Mouse (Mus musculus) heart, embryonic 10.5 days (tissue): Measurements from ENCODE around the gene Fancg. TPM values are rescaled to one million over a fixed set of nuclear protein-coding genes. Genes with fewer than 3 reads are reported as not detected.

ENCODE experiments used
- DNase-seq: peaks from one replicate; pipeline ENCODE4 v3.0.0-alpha.2; 2017; ENCODE audit warnings: low spot score
- H3K27ac ChIP-seq: fragments of 300-500 bp; sonication (generic); 2 replicates; pipeline ENCODE4 v1.5.1; 2016; ENCODE audit warnings: mild to moderate bottlenecking
- H3K27me3 ChIP-seq: fragments of 300-500 bp; sonication (generic); 2 replicates; pipeline ENCODE4 v1.6.1; 2016; ENCODE audit warnings: mild to moderate bottlenecking; ENCODE audit not compliant: poor library complexity, insufficient read depth, severe bottlenecking
- H3K36me3 ChIP-seq: fragments of 300-500 bp; sonication (generic); 2 replicates; pipeline ENCODE4 v1.6.1; 2016; ENCODE audit warnings: mild to moderate bottlenecking, moderate library complexity
- H3K4me1 ChIP-seq: fragments of 300-500 bp; sonication (generic); 2 replicates; pipeline ENCODE4 v1.6.1; 2016; ENCODE audit warnings: mild to moderate bottlenecking
- H3K4me3 ChIP-seq: fragments of 300-500 bp; sonication (generic); 2 replicates; pipeline ENCODE4 v1.5.1; 2016; ENCODE audit warnings: mild to moderate bottlenecking, moderate library complexity
- H3K9me3 ChIP-seq: fragments of 300-500 bp; sonication (generic); 2 replicates; pipeline ENCODE4 v1.6.1; 2016; ENCODE audit warnings: mild to moderate bottlenecking, moderate library complexity
- WGBS: fragments of 180-500 bp; shearing (Covaris S2); methylation state at CpG from one replicate; pipeline ENCODE4 v1.1.7; 2016; 5-methylcytosine and 5-hydroxymethylcytosine counted together
- polyA plus RNA-seq: library from polyadenylated mRNA; unstranded; fragments of >200 nt; fragmentation: Nextera tagmentation; extraction: Ambion mirVana; gene quantifications from 2 replicates; pipeline ENCODE4 v1.2.1, GENCODE M21; 2016

The Fancg gene
- polyA plus RNA-seq, 1 experiment from 2014 or later = 18.0 TPM

GRCm38 (mm10) chr4:42965039-42965719 lies 45.1 kb downstream of the Fancg start:
- no peak for DNase-seq
- Histone ChIP-seq H3K36me3 (no peaks in the 10 kb centered on the region), H3K27me3 (no peaks in the 10 kb centered on the region), H3K27ac (no peak overlapping the region), H3K4me1 (peaks cover 15% of the 10 kb centered on the region), H3K4me3 (peak overlapping the region; percentile 31), H3K9me3 (no peaks in the 10 kb centered on the region)
- WGBS = 12% methylated on average over 12 of the region's 12 CpGs

- 83% methylated on average over 2 of the region's 2 CpGs for WGBS
- H3K36me3 ChIP-seq = no peaks in the 10 kb centered on the region
- H3K4me3 ChIP-seq = no peak overlapping the region
- H3K4me1 ChIP-seq = peaks cover 32% of the 10 kb centered on the region
- no peaks in the 10 kb centered on the region for H3K9me3 ChIP-seq
- no peaks in the 10 kb centered on the region for H3K27me3 ChIP-seq
- no peak overlapping the region for H3K27ac ChIP-seq
- DNase-seq = no peak
Measured at GRCm38 (mm10) chr4:42963480-42963879, 46.8 kb downstream of the Fancg start.

GRCm38 (mm10) chr4:42961592-42961991 lies 48.7 kb downstream of the Fancg start:
- H3K27ac ChIP-seq = no peak overlapping the region
- peaks cover 17% of the 10 kb centered on the region for H3K36me3 ChIP-seq
- no peak for DNase-seq
- no peaks in the 10 kb centered on the region for H3K9me3 ChIP-seq
- peaks cover 43% of the 10 kb centered on the region for H3K4me1 ChIP-seq
- H3K27me3 ChIP-seq = no peaks in the 10 kb centered on the region
- WGBS = 34% methylated on average over 4 of the region's 4 CpGs
- no peak overlapping the region for H3K4me3 ChIP-seq

- no peak overlapping the region for H3K4me3 ChIP-seq
- no peak for DNase-seq
- peaks cover 22% of the 10 kb centered on the region for H3K36me3 ChIP-seq
- WGBS = 60% methylated on average over 4 of the region's 4 CpGs
- H3K9me3 ChIP-seq = no peaks in the 10 kb centered on the region
- H3K4me1 ChIP-seq = peaks cover 40% of the 10 kb centered on the region
- no peaks in the 10 kb centered on the region for H3K27me3 ChIP-seq
- H3K27ac ChIP-seq = peak overlapping the region; percentile 79
Measured at GRCm38 (mm10) chr4:42959382-42959781, 50.9 kb downstream of the Fancg start.

GRCm38 (mm10) chr4:42958942-42959341 lies 51.4 kb downstream of the Fancg start:
- Histone ChIP-seq H3K36me3 (peaks cover 22% of the 10 kb centered on the region), H3K4me3 (no peak overlapping the region), H3K4me1 (peaks cover 44% of the 10 kb centered on the region), H3K27me3 (no peaks in the 10 kb centered on the region), H3K9me3 (no peaks in the 10 kb centered on the region), H3K27ac (peak overlapping the region; percentile 44; the same call in 1 of the 2 replicates)
- 39% methylated on average over 8 of the region's 8 CpGs for WGBS
- no peak for DNase-seq

GRCm38 (mm10) chr4:42957979-42958378 lies 52.3 kb downstream of the Fancg start:
- no peaks in the 10 kb centered on the region for H3K9me3 ChIP-seq
- H3K27ac ChIP-seq = peak overlapping the region; percentile 44
- H3K4me3 ChIP-seq = no peak overlapping the region
- H3K36me3 ChIP-seq = peaks cover 22% of the 10 kb centered on the region
- DNase-seq = no peak
- H3K4me1 ChIP-seq = peaks cover 54% of the 10 kb centered on the region
- H3K27me3 ChIP-seq = no peaks in the 10 kb centered on the region
- WGBS = 78% methylated on average over 8 of the region's 8 CpGs

GRCm38 (mm10) chr4:42957306-42957705 lies 53.0 kb downstream of the Fancg start:
- H3K4me3 ChIP-seq = no peak overlapping the region
- 79% methylated on average over 11 of the region's 11 CpGs for WGBS
- H3K36me3 ChIP-seq = peaks cover 22% of the 10 kb centered on the region
- H3K9me3 ChIP-seq = no peaks in the 10 kb centered on the region
- H3K27ac ChIP-seq = 0 out of 2 replicates have a peak overlapping the region, but pooled peaks have one; percentile 52
- DNase-seq = no peak
- H3K4me1 ChIP-seq = peaks cover 60% of the 10 kb centered on the region
- H3K27me3 ChIP-seq = no peaks in the 10 kb centered on the region

- no peak overlapping the region for H3K4me3 ChIP-seq
- H3K9me3 ChIP-seq = no peaks in the 10 kb centered on the region
- no peak for DNase-seq
- no peaks in the 10 kb centered on the region for H3K27me3 ChIP-seq
- H3K4me1 ChIP-seq = peaks cover 68% of the 10 kb centered on the region
- 91% methylated on average over 17 of the region's 17 CpGs for WGBS
- H3K36me3 ChIP-seq = peaks cover 25% of the 10 kb centered on the region
- H3K27ac ChIP-seq = no peak overlapping the region
Measured at GRCm38 (mm10) chr4:42956581-42956980, 53.7 kb downstream of the Fancg start.

- WGBS = 86% methylated on average over 3 of the region's 3 CpGs
- no peaks in the 10 kb centered on the region for H3K9me3 ChIP-seq
- peaks cover 26% of the 10 kb centered on the region for H3K36me3 ChIP-seq
- peaks cover 76% of the 10 kb centered on the region for H3K4me1 ChIP-seq
- no peak overlapping the region for H3K4me3 ChIP-seq
- DNase-seq = no peak
- H3K27me3 ChIP-seq = no peaks in the 10 kb centered on the region
- no peak overlapping the region for H3K27ac ChIP-seq
Measured at GRCm38 (mm10) chr4:42955200-42955599, 55.1 kb downstream of the Fancg start.

- Histone ChIP-seq H3K27ac (peak overlapping the region; percentile 98), H3K27me3 (no peaks in the 10 kb centered on the region), H3K4me3 (peak overlapping the region; percentile 28; the same call in 1 of the 2 replicates), H3K4me1 (peaks cover 76% of the 10 kb centered on the region), H3K9me3 (no peaks in the 10 kb centered on the region), H3K36me3 (peaks cover 26% of the 10 kb centered on the region)
- WGBS = 8% methylated on average over 10 of the region's 10 CpGs
- DNase-seq = no peak
Measured at GRCm38 (mm10) chr4:42954297-42954696, 56.0 kb downstream of the Fancg start.

- peaks cover 74% of the 10 kb centered on the region for H3K4me1 ChIP-seq
- H3K27me3 ChIP-seq = peaks cover 1% of the 10 kb centered on the region; the same call in 1 of the 2 replicates
- H3K27ac ChIP-seq = peak overlapping the region; percentile 98
- 24% methylated on average over 10 of the region's 10 CpGs for WGBS
- peak; percentile 85 for DNase-seq
- H3K9me3 ChIP-seq = no peaks in the 10 kb centered on the region
- H3K4me3 ChIP-seq = peak overlapping the region; percentile 28; the same call in 1 of the 2 replicates
- H3K36me3 ChIP-seq = peaks cover 26% of the 10 kb centered on the region
Measured at GRCm38 (mm10) chr4:42953435-42954094, 56.7 kb downstream of the Fancg start.

GRCm38 (mm10) chr4:42952563-42952962 lies 57.7 kb downstream of the Fancg start:
- H3K9me3 ChIP-seq = no peaks in the 10 kb centered on the region
- DNase-seq = no peak
- peaks cover 11% of the 10 kb centered on the region for H3K27me3 ChIP-seq
- peaks cover 64% of the 10 kb centered on the region for H3K4me1 ChIP-seq
- WGBS = 83% methylated on average over 7 of the region's 7 CpGs
- peaks cover 19% of the 10 kb centered on the region for H3K36me3 ChIP-seq
- H3K27ac ChIP-seq = peak overlapping the region; percentile 98
- no peak overlapping the region for H3K4me3 ChIP-seq
